Mouse (Mus musculus) kidney, postnatal 10 days (tissue): ENCODE measurements at regions not wholly inside any gene's neighbourhood (a gene's known extent, or its start where the extent isn't known, plus 50 kb on each side); places are given as distances from the start of the nearest gene placed in this dataset.

Experiments
- DNase-seq: peaks from one replicate; pipeline ENCODE4 v3.0.0; 2021; ENCODE audit warnings: mixed read lengths

- no peak for DNase-seq
These were observed 145.1 kb upstream of the Adra1b start for GRCm38 (mm10) chr11:44046083-44046482.

- no peak for DNase-seq
These were observed 148.4 kb upstream of the Adra1b start for GRCm38 (mm10) chr11:44049253-44049976.

GRCm38 (mm10) chr11:44052481-44052880, 151.5 kb upstream of the Adra1b start:
- DNase-seq: no peak

- no peak for DNase-seq
These were observed 161.4 kb upstream of the Adra1b start for GRCm38 (mm10) chr11:44062446-44062845.

- DNase-seq: no peak
These were observed 165.2 kb upstream of the Adra1b start for GRCm38 (mm10) chr11:44066176-44066575.

GRCm38 (mm10) chr11:44083716-44084115, 182.7 kb upstream of the Adra1b start:
- no peak for DNase-seq

GRCm38 (mm10) chr11:44086951-44087350, 185.9 kb upstream of the Adra1b start:
- DNase-seq: no peak

- DNase-seq: no peak
These were observed 188.5 kb upstream of the Adra1b start for GRCm38 (mm10) chr11:44089514-44089913.

GRCm38 (mm10) chr11:44095280-44095679, 194.3 kb upstream of the Adra1b start:
- no peak for DNase-seq

GRCm38 (mm10) chr11:44103188-44103840, 202.3 kb upstream of the Adra1b start:
- no peak for DNase-seq

GRCm38 (mm10) chr11:44103841-44104191, 202.8 kb upstream of the Adra1b start:
- no peak for DNase-seq

- DNase-seq: no peak
These were observed 205.2 kb upstream of the Adra1b start for GRCm38 (mm10) chr11:44106231-44106630.

- no peak for DNase-seq
These were observed 210.5 kb upstream of the Adra1b start for GRCm38 (mm10) chr11:44111525-44111924.

- no peak for DNase-seq
These were observed 226.1 kb upstream of the Adra1b start for GRCm38 (mm10) chr11:44127088-44127487.

GRCm38 (mm10) chr11:44128481-44128880, 227.5 kb upstream of the Adra1b start:
- peak; percentile 7 for DNase-seq

- DNase-seq: no peak
These were observed 232.2 kb upstream of the Adra1b start for GRCm38 (mm10) chr11:44133244-44133643.

GRCm38 (mm10) chr11:44136024-44136423, 235.0 kb upstream of the Adra1b start:
- no peak for DNase-seq

- no peak for DNase-seq
These were observed 242.0 kb upstream of the Adra1b start for GRCm38 (mm10) chr11:44142996-44143395.

- no peak for DNase-seq
These were observed 243.5 kb upstream of the Adra1b start for GRCm38 (mm10) chr11:44144477-44144876.

GRCm38 (mm10) chr11:44146419-44146818, 245.4 kb upstream of the Adra1b start:
- DNase-seq: no peak

GRCm38 (mm10) chr11:44153576-44153975, 246.3 kb upstream of the Il12b start:
- DNase-seq: no peak

- peak; percentile 9 for DNase-seq
These were observed 244.3 kb upstream of the Il12b start for GRCm38 (mm10) chr11:44155591-44155990.

GRCm38 (mm10) chr11:44156081-44156480, 243.8 kb upstream of the Il12b start:
- DNase-seq: peak; percentile 54

- peak; percentile 8 for DNase-seq
These were observed 243.1 kb upstream of the Il12b start for GRCm38 (mm10) chr11:44156490-44157345.
